Mouse (Mus musculus): ENCODE data around the gene Fam20a.

DNA sequence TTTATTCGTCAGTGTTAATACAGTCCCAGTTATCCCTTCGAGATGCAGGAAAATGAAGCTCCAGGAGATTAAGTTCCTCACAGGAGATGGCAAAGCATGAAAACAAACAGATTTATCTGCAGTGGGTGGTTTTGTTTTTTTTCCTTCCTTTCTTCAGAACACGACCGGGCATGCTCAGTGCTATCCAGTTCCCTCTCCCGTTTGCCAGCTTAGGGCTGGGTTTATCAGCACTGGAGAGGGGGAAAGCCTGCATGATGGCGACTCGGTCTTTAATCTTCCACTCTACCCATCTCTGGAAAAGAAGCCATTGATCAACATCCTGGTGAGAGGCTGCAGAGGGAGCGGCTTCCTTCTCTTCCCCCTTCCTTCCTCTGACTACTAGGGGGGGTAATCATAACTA lies 72.9 kb downstream of the Fam20a start, which contains the start of gene Prkar1a:
- TF ChIP-seq REST (IDR thresholded peaks at IDR 0.05; ENCODE audit: insufficient read depth, insufficient read length) (no peak), POLR2A (IDR thresholded peaks at IDR 0.05; ENCODE audit: insufficient read length, low read depth) (no peak), USF1 (IDR thresholded peaks at IDR 0.05; ENCODE audit: low read depth) (no peak), POLR2AphosphoS2 (IDR thresholded peaks at IDR 0.05; ENCODE audit: insufficient read length, low read depth) (no peak), MYOD1 (IDR thresholded peaks at IDR 0.05; ENCODE audit: control insufficient read depth in 1 of 3, insufficient read length in 2 of 3, low read depth in 2 of 3) (no peak), TCF12 (IDR thresholded peaks at IDR 0.05; ENCODE audit: insufficient read depth, poor library complexity, severe bottlenecking) (no peak)
